Mouse (Mus musculus) common myeloid progenitor, adult 5-6 weeks (primary cell): Measurements from ENCODE around the gene Mum1. TPM values are rescaled to one million over a fixed set of nuclear protein-coding genes. Genes with fewer than 3 reads are reported as not detected.

ENCODE experiments used
- total RNA-seq: library from RNA; stranded (forward); fragments of 200-1000, 187-1606 nt; gene quantifications from 2 replicates; pipeline ENCODE4 v1.2.3, GENCODE M21; 2017

Gene Mum1
- total RNA-seq, 1 experiment from 2014 or later, result 41.9 TPM

Other genes starting within 250 kb of the Mum1 start
- gene Tmem259, start 242.1 kb upstream of the Mum1 start, total RNA-seq, result 44.8 and 56.7 TPM in 2 replicates
- gene Cnn2, start 237.8 kb upstream of the Mum1 start, total RNA-seq, result 62.2 and 72.9 TPM in 2 replicates
- gene Abca7, start 229.9 kb upstream of the Mum1 start, total RNA-seq, result 10.7 and 15.5 TPM in 2 replicates
- gene Arhgap45, start 209.8 kb upstream of the Mum1 start, total RNA-seq, result 85.6 and 106 TPM in 2 replicates
- gene Polr2e, start 186.6 kb upstream of the Mum1 start, total RNA-seq, result 145 and 146 TPM in 2 replicates
- gene Gpx4, start 179.3 kb upstream of the Mum1 start, total RNA-seq, result 451 and 481 TPM in 2 replicates
- 16.2 and 22.3 TPM in 2 replicates for gene Sbno2, start 120.9 kb upstream of the Mum1 start, total RNA-seq
- 102 and 139 TPM in 2 replicates for gene Stk11, start 110.6 kb upstream of the Mum1 start, total RNA-seq
- 52.3 and 60.0 TPM in 2 replicates for gene Atp5d, start 87.8 kb upstream of the Mum1 start, total RNA-seq
- 0.41 and 0.73 TPM in 2 replicates for gene Cbarp, start 85.6 kb upstream of the Mum1 start, total RNA-seq
- gene Midn, start 78.2 kb upstream of the Mum1 start, total RNA-seq, result 15.8 and 18.4 TPM in 2 replicates
- 60.0 and 65.6 TPM in 2 replicates for gene Cirbp, start 60.4 kb upstream of the Mum1 start, total RNA-seq
- 7.8 and 15.6 TPM in 2 replicates for gene 1600002K03Rik, start 53.5 kb upstream of the Mum1 start, total RNA-seq
- not detected in 2 replicates for gene Efna2, start 47.0 kb upstream of the Mum1 start, total RNA-seq
- gene Ndufs7, start 22.7 kb downstream of the Mum1 start, total RNA-seq, result 101 and 121 TPM in 2 replicates
- gene Gamt, start 34.6 kb downstream of the Mum1 start, total RNA-seq, result 2.9 and 3.3 TPM in 2 replicates
- gene Dazap1, start 35.1 kb downstream of the Mum1 start, total RNA-seq, result 188 and 242 TPM in 2 replicates
- 3,325 and 3,530 TPM in 2 replicates for gene Rps15, start 66.0 kb downstream of the Mum1 start, total RNA-seq
- gene Apc2, start 69.5 kb downstream of the Mum1 start, total RNA-seq, result 0.05 and 0.10 TPM in 2 replicates
- 15.8 and 19.8 TPM in 2 replicates for gene 2310011J03Rik, start 94.1 kb downstream of the Mum1 start, total RNA-seq
- 2.7 and 5.9 TPM in 2 replicates for gene Pcsk4, start 103.1 kb downstream of the Mum1 start, total RNA-seq
- 2.9 and 3.6 TPM in 2 replicates for gene Reep6, start 103.5 kb downstream of the Mum1 start, total RNA-seq
- gene Adamtsl5, start 122.0 kb downstream of the Mum1 start, total RNA-seq, result 0.10 and 0.64 TPM in 2 replicates
- gene Plk5, start 130.0 kb downstream of the Mum1 start, total RNA-seq, result 0.55 TPM in 1 of 2 replicates, not detected in the other
- gene Mex3d, start 161.2 kb downstream of the Mum1 start, total RNA-seq, result 9.5 and 14.3 TPM in 2 replicates
- 76.2 and 113 TPM in 2 replicates for gene Mbd3, start 173.1 kb downstream of the Mum1 start, total RNA-seq
- 141 and 186 TPM in 2 replicates for gene Uqcr11, start 180.4 kb downstream of the Mum1 start, total RNA-seq
- gene Tcf3, start 207.2 kb downstream of the Mum1 start, total RNA-seq, result 67.2 and 80.0 TPM in 2 replicates